Mouse (Mus musculus): ENCODE data around the gene Pcnx. TPM values are rescaled to one million over a fixed set of nuclear protein-coding genes. Genes with fewer than 3 reads are reported as not detected.
"Not testable (repeated sequence)": the region's sequence is repeated elsewhere in the genome, so short reads cannot be mapped to it uniquely, and the experiment has no call there.

The Pcnx gene
- polyA plus RNA-seq, 1 experiment from 2014 or later, result 15.7 TPM

GRCm38 (mm10) chr12:82033973-82034372, 174.2 kb downstream of the Pcnx start:
- H3K27me3 ChIP-seq (replicated peaks; ENCODE audit: control insufficient read depth, insufficient read depth, low read length); H3K9ac ChIP-seq (replicated peaks; ENCODE audit: low read depth, low read length); H3K4me2 ChIP-seq (ENCODE audit: low read length); H3K4me3 ChIP-seq (replicated peaks; ENCODE audit: low read length); H3K36me3 ChIP-seq (ENCODE audit: control insufficient read depth, insufficient read depth); H3K4me1 ChIP-seq (replicated peaks; ENCODE audit: control insufficient read depth, insufficient read depth, low read length); H3K9me3 ChIP-seq (ENCODE audit: control insufficient read depth, low read length); ATAC-seq; H3K27ac ChIP-seq (ENCODE audit: low read length): not testable (repeated sequence)
- WGBS, result no CpG with 5 or more reads among the region's 6 CpGs

DNA sequence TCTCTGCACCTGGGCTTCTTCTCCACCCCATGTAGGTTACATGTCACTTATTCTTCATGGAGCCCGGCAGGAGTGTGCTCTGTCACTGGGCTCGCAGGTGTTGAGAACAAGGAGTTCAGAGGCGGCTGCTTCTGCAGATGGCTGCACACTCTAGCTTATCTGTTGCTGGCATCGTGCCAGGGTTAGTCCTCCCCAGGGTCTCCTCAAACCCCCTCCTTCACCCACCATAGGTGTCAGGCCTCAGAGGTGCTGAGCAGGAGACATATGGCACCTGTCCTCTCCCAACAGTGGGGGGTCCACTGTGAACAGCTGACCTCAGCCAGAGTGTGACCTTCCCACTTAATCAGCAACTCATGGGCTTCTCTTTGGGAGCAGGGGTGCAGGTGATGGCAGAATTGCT, 184.3 kb downstream of the Pcnx start:
- not testable (repeated sequence) for ATAC-seq; H3K4me1 ChIP-seq (replicated peaks; ENCODE audit: control insufficient read depth, insufficient read depth, low read length); H3K27ac ChIP-seq (ENCODE audit: low read length); H3K4me3 ChIP-seq (replicated peaks; ENCODE audit: low read length); H3K9ac ChIP-seq (replicated peaks; ENCODE audit: low read depth, low read length); H3K27me3 ChIP-seq (replicated peaks; ENCODE audit: control insufficient read depth, insufficient read depth, low read length); H3K9me3 ChIP-seq (ENCODE audit: control insufficient read depth, low read length); H3K36me3 ChIP-seq (ENCODE audit: control insufficient read depth, insufficient read depth); H3K4me2 ChIP-seq (ENCODE audit: low read length)
- WGBS, result no CpG with 5 or more reads among the region's 4 CpGs

Other genes with a start within 250 kb of the Pcnx start
- 20.3 and 24.6 TPM in 2 replicates for gene Ttc9, start 228.8 kb upstream of the Pcnx start, polyA plus RNA-seq (2015; fragmentation: Nextera tagmentation; extraction: Ambion mirVana)
- gene Map3k9, start 78.8 kb upstream of the Pcnx start, polyA plus RNA-seq (2015; fragmentation: Nextera tagmentation; extraction: Ambion mirVana), result 7.2 and 8.7 TPM in 2 replicates

Data from forebrain, embryonic 16.5 days (tissue).